9 mouse cellular contexts compared by ENCODE assay signal in the genomic region with DNA sequence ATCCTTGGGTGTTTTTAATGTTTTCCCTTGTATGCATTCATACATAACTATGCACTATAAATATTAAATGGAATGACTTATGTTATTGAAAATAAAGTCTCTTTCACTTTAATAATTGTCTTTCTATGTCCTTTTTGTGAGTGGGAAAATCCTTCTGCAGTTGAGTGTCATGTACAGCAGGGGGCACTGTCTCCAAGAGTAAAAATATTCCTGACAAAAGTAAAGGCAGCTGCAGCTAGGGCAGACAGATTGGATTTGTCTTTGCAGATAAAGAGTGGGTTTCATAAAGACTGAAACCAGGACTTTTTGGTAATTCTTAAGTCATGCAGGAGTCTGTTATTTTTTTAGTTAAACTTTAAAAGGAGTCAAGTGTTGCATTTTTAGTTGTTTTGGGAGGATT. TPM values are rescaled to one million over a fixed set of nuclear protein-coding genes. Genes with fewer than 3 reads are reported as not detected.
A peak's percentile ranks its signal among the peaks of the same experiment; 100 is the strongest.
DNase-seq lines count a peak whose midpoint lies in the region; ATAC-seq lines count a peak whose summit lies in the region.
"Had no signal": no experiment of that assay in that cellular context is flagged by ENCODE, and none has a peak within 500 bp of the region (broad histone marks: within the 10 kb centered on the region; RNA-seq: fewer than 3 reads in every experiment).

No protein-coding gene starts in this region.

- no peak overlapping the region for H3K9ac ChIP-seq in midbrain, embryonic 16.5 days (ENCODE audit: low read depth, low read length)
- H3K9ac ChIP-seq: neural tube, embryonic 13.5 days had no signal

- peak; percentile 37 for DNase-seq in midbrain, embryonic 10.5 days (ENCODE audit: low spot score)
- DNase-seq in R1 (ENCODE audit: low read depth, low spot score), result peak; percentile 35
- DNase-seq in cerebellum, postnatal 25 days, result peak; percentile 36 to 59
- DNase-seq in heart, postnatal 4 days, result peak; percentile 62
- peak; percentile 31 to 54 for DNase-seq in left cerebral cortex, postnatal 36 days (ENCODE audit: low spot score in 2 of 2)
- peak; percentile 79 for DNase-seq in retina, embryonic 14.5 days (ENCODE audit: low spot score)
- no peak for DNase-seq in spleen, adult 12 weeks (ENCODE audit: low spot score)

- no peak overlapping the region for H3K27ac ChIP-seq in midbrain, embryonic 10.5 days (replicated peaks)
- no peak overlapping the region for H3K27ac ChIP-seq in midbrain, embryonic 16.5 days (ENCODE audit: low read length)
- H3K27ac ChIP-seq: neural tube, embryonic 13.5 days had no signal

- no peaks in the 10 kb centered on the region for H3K4me1 ChIP-seq in midbrain, embryonic 10.5 days
- no peaks in the 10 kb centered on the region for H3K4me1 ChIP-seq in midbrain, embryonic 16.5 days (ENCODE audit: control insufficient read depth, insufficient read depth, low read length)
- H3K4me1 ChIP-seq: neural tube, embryonic 13.5 days had no signal

- no peak for ATAC-seq in midbrain, embryonic 16.5 days

- H3K27me3 ChIP-seq in midbrain, embryonic 10.5 days (ENCODE audit: low read depth, poor library complexity, severe bottlenecking), result no peaks in the 10 kb centered on the region
- H3K27me3 ChIP-seq in midbrain, embryonic 16.5 days (ENCODE audit: control insufficient read depth, insufficient read depth, low read depth, low read length), result no peaks in the 10 kb centered on the region
- H3K27me3 ChIP-seq: neural tube, embryonic 13.5 days had no signal

- H3K36me3 ChIP-seq in midbrain, embryonic 10.5 days, result peaks cover 2% of the 10 kb centered on the region; the same call in 1 of the 2 replicates
- no peaks in the 10 kb centered on the region for H3K36me3 ChIP-seq in midbrain, embryonic 16.5 days (ENCODE audit: control insufficient read depth, insufficient read depth, low read length)

- H3K4me2 ChIP-seq in midbrain, embryonic 16.5 days (ENCODE audit: low read length), result no peak overlapping the region
- H3K4me2 ChIP-seq: neural tube, embryonic 13.5 days had no signal

- H3K4me3 ChIP-seq in midbrain, embryonic 10.5 days, result no peak overlapping the region
- no peak overlapping the region for H3K4me3 ChIP-seq in midbrain, embryonic 16.5 days (ENCODE audit: low read depth, low read length)
- H3K4me3 ChIP-seq: neural tube, embryonic 13.5 days had no signal

- intact Hi-C loops in left cerebral cortex, postnatal 36 days (cut with DNase I), result loop anchor here (1.0 to 5.0 kb wide), 4 partner anchors 202 to 742 kb away; a partner anchor contains a TSS

- H3K9me3 ChIP-seq in midbrain, embryonic 10.5 days (replicated peaks), result no peaks in the 10 kb centered on the region
- no peaks in the 10 kb centered on the region for H3K9me3 ChIP-seq in midbrain, embryonic 16.5 days (replicated peaks; ENCODE audit: control insufficient read depth, low read length, poor library complexity, severe bottlenecking)
- H3K9me3 ChIP-seq: neural tube, embryonic 13.5 days had no signal

RNA-seq across cellular contexts. Expression of a gene that starts 40.8 kb away (rescaled TPM):
- polyA plus RNA-seq in midbrain, embryonic 10.5 days (2016; fragmentation: Nextera tagmentation; extraction: Ambion mirVana), result 30.7 and 33.2 TPM in 2 replicates
- polyA plus RNA-seq in midbrain, embryonic 16.5 days (2015; fragmentation: Nextera tagmentation; extraction: Ambion mirVana), result 26.7 and 28.1 TPM in 2 replicates
- total RNA-seq in heart, postnatal 4 days (2021), result 1 to 10 TPM; 5.6 to 7.6 TPM
- total RNA-seq in left cerebral cortex, postnatal 36 days (2021), result 1 to 10 TPM; 4.0 to 4.2 TPM
